Mouse (Mus musculus) megakaryocyte, adult 5-6 weeks (primary cell): ENCODE measurements at regions not wholly inside any gene's neighbourhood (a gene's known extent, or its start where the extent isn't known, plus 50 kb on each side); places are given as distances from the start of the nearest gene placed in this dataset.

Experiments used
- ATAC-seq: 2 replicates; pipeline ENCODE4 v1.8.0; 2016; ENCODE audit warnings: mild to moderate bottlenecking, inconsistent platforms; ENCODE audit not compliant: poor library complexity, severe bottlenecking

DNA sequence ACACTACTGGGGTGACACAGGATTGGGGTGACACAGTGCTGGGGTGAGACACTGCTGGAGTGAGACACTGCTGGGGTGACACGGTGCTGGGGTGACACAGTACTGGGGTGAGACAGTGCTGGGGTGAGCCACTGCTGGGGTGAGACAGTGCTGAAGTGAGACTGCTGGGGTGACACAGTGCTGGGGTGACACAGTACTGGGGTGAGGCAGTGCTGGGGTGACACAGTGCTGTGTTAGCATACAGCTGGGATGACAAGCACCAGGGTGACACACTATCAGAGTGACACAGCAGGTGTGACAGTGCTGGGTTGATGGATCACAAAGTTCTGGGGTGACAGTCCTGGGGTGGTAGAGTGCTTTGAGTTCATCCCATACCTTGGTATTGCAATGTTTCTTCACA, 137.3 kb upstream of the Irx4 start:
- ATAC-seq: no peak

- ATAC-seq: no peak
Measured at GRCm38 (mm10) chr13:73131270-73131669, 129.0 kb upstream of the Irx4 start.

DNA sequence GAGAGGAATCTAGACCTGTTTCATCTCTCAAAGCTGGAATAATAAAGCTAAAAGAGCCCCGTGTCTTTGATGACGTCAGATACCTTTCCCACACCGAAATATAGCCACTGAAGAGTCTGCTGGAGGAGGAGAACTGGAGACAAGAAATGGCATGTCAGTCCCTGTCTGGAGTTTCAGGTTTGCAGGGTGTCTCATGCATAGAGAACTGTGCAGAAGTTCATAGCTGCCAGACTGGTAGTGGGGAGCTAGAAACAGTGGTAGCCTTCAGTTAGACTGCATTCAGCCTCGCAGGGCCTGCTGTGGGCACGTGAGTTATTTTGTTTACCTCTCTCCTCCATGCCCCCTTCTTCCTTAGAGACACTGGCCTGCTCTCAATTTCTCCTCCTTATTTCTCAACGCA, 127.5 kb upstream of the Irx4 start:
- ATAC-seq: no peak

- no peak for ATAC-seq
Measured at GRCm38 (mm10) chr13:73134929-73135328, 125.3 kb upstream of the Irx4 start.

GRCm38 (mm10) chr13:73141302-73141701, 119.0 kb upstream of the Irx4 start:
- no peak for ATAC-seq

DNA sequence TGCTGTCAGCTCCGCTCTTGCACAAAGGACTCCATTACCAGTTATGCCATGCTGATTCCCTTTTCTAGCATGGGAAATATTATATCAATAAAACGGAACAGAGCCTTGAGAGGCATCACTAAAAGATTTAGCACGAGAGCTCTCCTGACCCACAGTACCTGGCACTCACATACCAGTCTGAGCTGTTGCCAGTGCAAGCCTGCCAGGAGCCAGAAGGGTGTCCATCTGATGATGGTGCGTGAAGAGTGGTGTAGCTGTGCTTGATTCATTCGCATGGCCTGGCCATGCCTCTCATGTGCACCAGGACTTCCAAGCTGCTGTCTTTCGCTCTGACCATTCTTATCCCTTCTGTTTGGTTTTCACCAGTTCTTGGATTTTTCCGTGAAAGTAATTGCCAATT, 102.3 kb upstream of the Irx4 start:
- ATAC-seq: no peak

DNA sequence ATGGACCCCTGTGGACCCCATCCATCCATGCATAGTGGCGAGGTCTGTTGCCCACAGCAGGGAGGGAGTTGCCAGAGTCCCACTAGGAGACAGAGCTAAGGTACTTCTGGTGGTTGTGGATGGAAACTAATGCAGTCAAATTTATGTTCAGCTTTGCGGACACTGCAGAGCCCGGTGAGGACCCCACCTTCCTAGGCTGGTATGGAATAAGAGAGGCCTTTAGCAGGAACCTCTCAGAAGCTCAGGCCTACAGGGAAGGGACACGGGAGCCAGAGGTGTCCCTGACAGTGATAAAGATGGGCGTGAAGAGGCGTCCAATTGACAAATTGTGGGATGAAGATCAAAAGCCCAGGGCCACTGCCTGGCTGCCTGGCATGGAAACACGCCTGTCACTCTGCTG, 100.8 kb upstream of the Irx4 start:
- ATAC-seq: no peak

- no peak for ATAC-seq
Measured at GRCm38 (mm10) chr13:73159865-73160264, 100.4 kb upstream of the Irx4 start.

GRCm38 (mm10) chr13:73160289-73160688, 100.0 kb upstream of the Irx4 start:
- peak; percentile 59 for ATAC-seq

DNA sequence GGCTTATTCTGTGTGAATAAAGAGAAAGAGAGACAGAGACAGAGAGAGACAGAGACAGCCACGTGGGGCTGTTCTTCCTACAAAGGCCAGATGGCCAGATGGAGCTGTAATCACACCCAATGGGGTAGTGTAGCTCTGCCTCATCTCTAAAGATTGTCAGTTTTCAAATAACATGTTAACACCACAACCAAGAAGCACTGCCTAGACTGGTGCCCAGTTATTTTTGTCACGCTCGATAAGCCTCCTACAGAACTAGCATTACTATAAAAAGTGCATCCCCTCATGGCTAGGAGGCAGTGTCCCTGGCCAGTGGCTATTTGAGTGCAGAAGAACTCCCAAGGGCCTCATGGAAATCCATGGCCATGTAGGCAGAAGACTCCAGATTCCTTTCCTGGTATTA, 90.0 kb upstream of the Irx4 start:
- no peak for ATAC-seq

GRCm38 (mm10) chr13:73207931-73208448, 52.3 kb upstream of the Irx4 start:
- ATAC-seq: no peak
